Mouse (Mus musculus) inflammation-experienced regulatory T-cells, adult 16 weeks (primary cell): Measurements from ENCODE around the gene Gm21440. TPM values are rescaled to one million over a fixed set of nuclear protein-coding genes. Genes with fewer than 3 reads are reported as not detected.

ENCODE experiments used
- polyA plus RNA-seq: library from polyadenylated mRNA; unstranded; fragments of 100-300 nt; shearing (Covaris generic); gene quantifications from one replicate; pipeline ENCODE4 v1.2.1, GENCODE M21; 2017

Gene Gm21440
- not detected for polyA plus RNA-seq

DNA sequence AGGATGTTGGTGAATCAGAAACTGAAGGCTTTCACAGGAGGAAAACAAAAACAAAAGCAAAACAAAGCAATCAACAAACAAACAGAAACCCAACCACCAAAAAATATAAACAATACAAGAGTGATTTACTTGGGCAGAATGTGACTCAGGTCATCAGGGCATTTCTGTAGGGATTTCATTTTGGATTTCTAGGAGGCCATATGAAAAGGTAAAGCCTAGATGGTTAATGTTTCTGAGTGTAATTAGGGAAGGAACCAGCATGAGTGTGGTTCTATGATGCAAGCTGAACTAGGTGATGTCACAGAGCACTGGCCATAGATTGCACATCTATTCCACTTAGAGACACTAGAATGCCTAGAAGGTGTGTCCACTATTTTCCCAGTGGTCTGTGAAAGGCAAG lies at the start of gene Gm21440, which contains the start of gene Gm21454:
Gene Gm21440 (plus strand): TSS at position 301 of the 400 bp plus-strand sequence.
Gene Gm21454 (plus strand): TSS at position 352 of the 400 bp plus-strand sequence.

DNA sequence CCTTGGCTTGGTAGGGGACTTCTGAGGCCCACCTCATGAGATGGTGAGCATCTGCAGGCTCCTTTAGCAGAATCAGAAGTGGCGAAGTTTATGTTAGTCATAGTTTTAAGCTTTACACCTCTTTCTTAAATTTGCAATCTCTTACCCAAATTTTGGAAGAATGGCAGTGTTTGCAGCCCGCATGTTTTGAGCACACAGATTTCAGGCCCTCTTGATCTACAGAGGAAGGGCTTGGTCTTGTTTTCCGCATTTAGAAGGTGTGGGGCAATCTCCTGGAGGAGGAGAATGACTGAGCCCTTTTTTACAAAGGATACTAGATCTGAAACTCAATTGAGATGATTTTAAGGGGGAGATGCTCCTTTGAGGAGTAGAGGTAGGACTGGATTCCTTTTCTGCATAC lies 28.4 kb upstream of the Gm21440 start, which contains the start of gene Gm21828:
Gene Gm21828 (minus strand): TSS at position 101 of the 400 bp plus-strand sequence.

Other genes with a start within 250 kb of the Gm21440 start
- not detected for gene Gm20807, start 209.5 kb upstream of the Gm21440 start, polyA plus RNA-seq
- gene Gm21891, start 118.9 kb upstream of the Gm21440 start, polyA plus RNA-seq = not detected
- gene Gm21425, start 90.4 kb upstream of the Gm21440 start, polyA plus RNA-seq = not detected
- not detected for gene Gm21828, start 28.5 kb upstream of the Gm21440 start, polyA plus RNA-seq
- gene Gm21454, start 51 bp downstream of the Gm21440 start, polyA plus RNA-seq = not detected
- not detected for gene Gm21725, start 96.7 kb downstream of the Gm21440 start, polyA plus RNA-seq
- gene Gm21866, start 213.2 kb downstream of the Gm21440 start, polyA plus RNA-seq = not detected
- not detected for gene Gm20773, start 241.6 kb downstream of the Gm21440 start, polyA plus RNA-seq